Mouse (Mus musculus) heart, embryonic 14.5 days (tissue): ENCODE data around the gene Syna. TPM values are rescaled to one million over a fixed set of nuclear protein-coding genes. Genes with fewer than 3 reads are reported as not detected.

Source experiments
- ATAC-seq: fragments of 200-750 bp; cut with Nextera tagmentation; 2 replicates; pipeline ENCODE4 v1.8.0; 2017; ENCODE audit warnings: low read depth, moderate TSS enrichment; ENCODE audit not compliant: insufficient number of reproducible peaks, insufficient read depth, low FRiP score
- H3K27ac ChIP-seq, 2 experiments: fragments of 200-500 bp in 1 of 2; fragments of 300-500 bp in 1 of 2; sonication (generic) in 1 of 2; replicated peaks in 1 of 2; 2 replicates each; pipeline ENCODE4 v1.5.1; 2012 to 2014; ENCODE audit warnings: low read depth in 2 of 2, low read length in 2 of 2, control low read depth in 1 of 2, mild to moderate bottlenecking in 1 of 2, mixed read lengths in 1 of 2; ENCODE audit not compliant: control insufficient read depth in 1 of 2, insufficient read depth in 1 of 2
- H3K27me3 ChIP-seq: fragments of 300-500 bp; sonication (generic); 2 replicates; pipeline ENCODE4 v1.6.1; 2014; ENCODE audit warnings: mild to moderate bottlenecking, low read length, control low read depth; ENCODE audit not compliant: control insufficient read depth, insufficient read depth
- H3K36me3 ChIP-seq: fragments of 300-500 bp; sonication (generic); 2 replicates; pipeline ENCODE4 v1.6.1; 2014; ENCODE audit warnings: mild to moderate bottlenecking, control low read depth, low read length, mixed read lengths; ENCODE audit not compliant: control insufficient read depth, insufficient read depth
- H3K4me1 ChIP-seq, 2 experiments: fragments of 200-500 bp in 1 of 2; fragments of 300-500 bp in 1 of 2; sonication (generic) in 1 of 2; 2 replicates each; pipeline ENCODE4 v1.6.1; 2012 to 2014; ENCODE audit warnings: low read length in 2 of 2, control low read depth in 1 of 2, mixed read lengths in 1 of 2; ENCODE audit not compliant: control insufficient read depth in 2 of 2, insufficient read depth in 2 of 2
- H3K4me2 ChIP-seq: fragments of 300-500 bp; sonication (generic); 2 replicates; pipeline ENCODE4 v1.6.1; 2014; ENCODE audit warnings: mild to moderate bottlenecking, low read length
- H3K4me3 ChIP-seq, 2 experiments: fragments of 200-500 bp in 1 of 2; fragments of 300-500 bp in 1 of 2; sonication (generic) in 1 of 2; 2 replicates each; pipeline ENCODE4 v1.5.1; 2012 to 2014; ENCODE audit warnings: low read length in 2 of 2, mild to moderate bottlenecking in 2 of 2, control low read depth in 1 of 2, low read depth in 1 of 2, moderate library complexity in 1 of 2; ENCODE audit not compliant: control insufficient read depth in 1 of 2, insufficient read depth in 1 of 2
- H3K9ac ChIP-seq: fragments of 300-500 bp; sonication (generic); 2 replicates; pipeline ENCODE4 v1.6.1; 2014; ENCODE audit warnings: mild to moderate bottlenecking, low read length
- H3K9me3 ChIP-seq: fragments of 300-500 bp; sonication (generic); 2 replicates; pipeline ENCODE4 v1.6.1; 2016; ENCODE audit warnings: low read length, control low read depth; ENCODE audit not compliant: control insufficient read depth
- WGBS: fragments of 180-500 bp; shearing (Covaris S2); extraction: QIAGEN DNeasy Blood & Tissue Kit; methylation state at CpG from one replicate; pipeline ENCODE4 v1.1.7; 2014; 5-methylcytosine and 5-hydroxymethylcytosine counted together
- polyA plus RNA-seq: library from polyadenylated mRNA; unstranded; fragments of >200 nt; fragmentation: Nextera tagmentation; extraction: Ambion mirVana; gene quantifications from 2 replicates; pipeline ENCODE4 v1.2.1, GENCODE M21; 2014

Syna gene
- polyA plus RNA-seq, 1 experiment from 2014 or later = not detected

DNA sequence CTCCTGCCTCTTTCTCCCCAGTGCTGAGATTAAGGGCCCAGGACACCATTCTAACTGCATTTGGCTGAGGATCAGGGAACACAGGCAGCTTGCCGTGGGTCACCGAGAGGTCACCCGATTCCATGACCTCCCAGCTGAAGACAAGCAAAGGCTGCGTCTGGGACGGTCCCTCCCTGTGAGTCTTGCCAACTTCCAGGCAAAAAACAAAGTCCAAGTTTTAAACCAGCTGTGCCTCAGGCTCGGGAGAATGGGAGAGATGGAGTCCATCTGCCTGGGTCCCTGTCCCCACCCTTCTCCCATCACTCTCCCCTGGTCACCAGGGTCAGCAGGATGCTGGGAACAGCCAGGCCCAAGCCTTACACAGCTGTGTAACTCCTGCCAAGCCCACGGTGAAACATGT is 18.3 kb downstream of the Syna start:
- Histone ChIP-seq H3K36me3 (no peaks in the 10 kb centered on the region; the same call in 1 of the 2 replicates), H3K4me1 (peaks cover 16 to 21% of the 10 kb centered on the region in 2 experiments; a peak in 3 of 4 replicates), H3K4me2 (no peak overlapping the region), H3K9me3 (no peaks in the 10 kb centered on the region), H3K4me3 (no peak overlapping the region), H3K27ac (peak overlapping the region; percentile 12 to 45; a peak in 2 of 4 replicates), H3K27me3 (no peaks in the 10 kb centered on the region), H3K9ac (no peak overlapping the region)
- WGBS = 48% methylated on average over 7 of the region's 7 CpGs
- ATAC-seq = no peak

DNA sequence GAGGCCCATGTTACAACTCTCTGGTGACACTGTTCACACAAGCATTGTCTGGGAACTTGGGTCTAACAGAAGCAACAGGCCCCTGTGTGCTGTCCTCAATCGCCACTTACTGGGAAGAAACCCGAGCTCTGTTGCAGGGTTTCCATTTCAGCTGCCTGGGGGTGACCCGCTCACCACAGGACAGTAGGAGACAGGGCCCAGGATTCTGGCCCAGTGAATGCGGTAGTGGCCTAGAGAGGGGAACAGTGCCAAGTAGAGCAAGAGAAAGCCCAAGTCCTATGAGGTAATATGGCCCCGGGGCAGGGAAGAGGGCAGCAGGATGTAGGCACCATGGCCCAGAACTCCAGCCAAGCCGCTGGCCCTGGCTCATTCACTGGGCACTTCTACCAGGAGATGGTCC is 19.1 kb downstream of the Syna start:
- peaks cover 16 to 21% of the 10 kb centered on the region in 2 experiments; a peak in 3 of 4 replicates for H3K4me1 ChIP-seq
- no peak overlapping the region for H3K9ac ChIP-seq
- H3K4me3 ChIP-seq = no peak overlapping the region
- no peak overlapping the region for H3K4me2 ChIP-seq
- peak overlapping the region; percentile 87 to 93 for H3K27ac ChIP-seq
- no peaks in the 10 kb centered on the region; the same call in 1 of the 2 replicates for H3K36me3 ChIP-seq
- H3K9me3 ChIP-seq = no peaks in the 10 kb centered on the region
- no peaks in the 10 kb centered on the region for H3K27me3 ChIP-seq
- ATAC-seq = no peak
- WGBS = 77% methylated on average over 6 of the region's 6 CpGs

DNA sequence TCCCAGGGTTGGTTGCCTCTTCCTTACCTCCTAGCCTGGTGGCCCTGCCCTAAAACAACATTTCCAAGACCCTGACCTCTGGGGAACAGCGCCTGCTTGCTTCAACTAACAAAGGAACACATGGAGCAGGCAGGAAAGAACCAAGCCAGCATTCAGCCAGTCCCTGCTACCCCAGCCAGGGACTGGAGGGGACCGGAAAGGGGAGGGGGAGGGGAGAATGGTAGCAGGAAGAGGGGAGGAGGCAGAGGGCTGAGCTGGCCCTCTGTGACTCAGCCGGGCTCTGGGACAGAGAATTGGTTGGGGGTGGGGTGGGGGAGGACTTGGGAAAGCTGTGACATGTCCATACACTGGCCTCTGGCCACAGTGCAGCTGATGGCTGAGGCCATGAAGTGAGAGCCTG is 20.1 kb downstream of the Syna start:
- WGBS = 10% methylated on average over 2 of the region's 3 CpGs
- ATAC-seq = peak; percentile 82
- Histone ChIP-seq H3K36me3 (no peaks in the 10 kb centered on the region; the same call in 1 of the 2 replicates), H3K9ac (peak overlapping the region; percentile 25; the same call in 1 of the 2 replicates), H3K4me1 (peaks cover 14 to 21% of the 10 kb centered on the region in 2 experiments; a peak in 3 of 4 replicates), H3K4me2 (peak overlapping the region; percentile 23; the same call in 1 of the 2 replicates), H3K9me3 (no peaks in the 10 kb centered on the region), H3K4me3 (no peak overlapping the region), H3K27me3 (no peaks in the 10 kb centered on the region), H3K27ac (peak overlapping the region; percentile 87 to 93)

DNA sequence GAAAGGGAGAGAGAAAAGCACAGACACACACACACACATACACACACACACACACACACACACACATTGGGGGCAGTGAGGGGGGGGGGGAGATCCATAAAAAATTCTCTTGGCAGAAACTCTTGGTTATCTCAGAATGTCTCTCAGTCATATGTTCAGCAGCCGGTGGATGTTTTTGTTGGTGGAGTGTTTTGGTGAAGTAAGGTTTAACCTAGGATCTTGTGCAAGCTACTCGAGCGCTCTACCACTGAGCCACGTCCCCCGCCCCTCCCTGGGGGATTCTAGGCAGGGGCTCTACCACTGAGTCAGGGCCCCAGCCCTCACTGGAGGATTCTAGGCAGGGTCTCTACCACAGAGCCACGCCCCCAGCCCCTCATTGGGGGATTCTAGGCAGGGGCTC is 23.9 kb downstream of the Syna start:
- no peak for ATAC-seq
- no peak overlapping the region for H3K9ac ChIP-seq
- peaks cover 17% of the 10 kb centered on the region for H3K36me3 ChIP-seq

DNA sequence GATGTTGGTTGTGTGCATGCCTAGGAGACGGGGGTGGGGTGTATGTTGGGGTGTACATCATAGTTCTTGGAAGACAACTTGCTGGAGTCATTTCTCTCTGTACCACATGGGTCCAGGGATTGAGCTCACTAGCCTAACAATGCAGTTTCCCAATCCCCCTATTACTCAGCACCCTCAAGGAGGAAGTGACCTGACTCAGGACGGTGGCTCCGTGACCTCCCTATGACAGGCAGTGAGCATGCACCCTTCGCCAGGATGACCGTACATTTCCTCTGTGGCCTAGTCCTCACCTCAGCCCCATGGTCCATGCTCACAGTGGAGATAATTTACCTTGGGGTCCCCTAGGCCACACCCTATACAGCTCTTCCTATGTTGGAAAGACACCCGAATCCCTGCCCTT is 27.6 kb downstream of the Syna start:
- Histone ChIP-seq H3K4me3 (no peak overlapping the region), H3K27me3 (no peaks in the 10 kb centered on the region), H3K4me2 (no peak overlapping the region), H3K9ac (no peak overlapping the region), H3K9me3 (no peaks in the 10 kb centered on the region), H3K36me3 (peaks cover 17% of the 10 kb centered on the region), H3K4me1 (peaks cover 2 to 4% of the 10 kb centered on the region in 2 experiments; a peak in 1 of 4 replicates), H3K27ac (no peak overlapping the region)
- 88% methylated on average over 6 of the region's 6 CpGs for WGBS
- no peak for ATAC-seq

More for the DNA sequence above, 23.9 kb downstream of the Syna start:
- Histone ChIP-seq H3K27me3 (no peaks in the 10 kb centered on the region), H3K4me2 (no peak overlapping the region), H3K4me3 (no peak overlapping the region), H3K9me3 (no peaks in the 10 kb centered on the region), H3K4me1 (peaks cover 8 to 9% of the 10 kb centered on the region in 2 experiments; a peak in 2 of 4 replicates), H3K27ac (no peak overlapping the region)
- 74% methylated on average over 6 of the region's 6 CpGs for WGBS

DNA sequence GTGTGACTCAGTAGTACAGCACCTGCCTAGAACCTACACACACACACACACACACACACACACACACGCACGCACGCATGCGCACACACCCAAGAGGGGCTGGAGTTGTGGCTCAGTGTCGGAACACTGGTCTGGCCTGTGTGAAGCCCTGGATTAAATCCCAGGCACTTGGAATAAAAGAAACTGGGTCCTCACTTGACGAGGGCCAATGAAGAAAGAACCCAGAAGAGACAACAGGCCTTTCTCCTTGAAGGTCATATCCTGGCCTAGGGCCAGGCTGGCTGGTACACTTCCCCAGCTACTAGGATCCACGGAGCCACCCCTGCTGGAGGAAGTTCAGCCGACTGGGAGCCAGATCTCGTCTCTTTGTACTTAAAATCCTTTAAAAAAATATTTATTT is 28.4 kb downstream of the Syna start:
- Histone ChIP-seq H3K4me1 (peaks cover 2 to 4% of the 10 kb centered on the region in 2 experiments; a peak in 1 of 4 replicates), H3K9me3 (no peaks in the 10 kb centered on the region), H3K27me3 (no peaks in the 10 kb centered on the region), H3K9ac (no peak overlapping the region), H3K36me3 (peaks cover 17% of the 10 kb centered on the region), H3K27ac (no peak overlapping the region), H3K4me2 (no peak overlapping the region), H3K4me3 (no peak overlapping the region)
- ATAC-seq = no peak
- WGBS = 83% methylated on average over 9 of the region's 9 CpGs

DNA sequence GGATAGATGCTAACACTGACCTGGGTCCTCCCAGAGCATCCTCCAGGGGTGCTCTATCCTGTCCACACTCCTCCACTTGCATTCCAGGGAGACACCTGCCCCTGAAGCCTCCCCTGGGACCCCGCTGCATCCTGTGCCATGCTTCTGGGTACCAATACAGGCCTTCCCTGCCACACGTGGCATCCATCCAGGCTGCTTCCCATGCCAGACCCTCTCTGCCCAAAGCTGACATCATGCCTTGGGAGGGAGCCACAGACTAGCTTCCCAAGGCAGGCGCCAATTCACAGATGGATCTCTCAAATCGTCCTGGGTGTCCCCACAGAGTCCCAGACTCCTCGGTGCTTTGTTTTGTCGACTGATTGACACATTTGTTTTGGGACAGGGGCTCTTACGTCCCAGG is 29.1 kb downstream of the Syna start:
- H3K27me3 ChIP-seq = no peaks in the 10 kb centered on the region
- peaks cover 2 to 4% of the 10 kb centered on the region in 2 experiments; a peak in 1 of 4 replicates for H3K4me1 ChIP-seq
- H3K9me3 ChIP-seq = no peaks in the 10 kb centered on the region
- no peak for ATAC-seq
- no peak overlapping the region for H3K4me2 ChIP-seq
- H3K9ac ChIP-seq = no peak overlapping the region
- H3K36me3 ChIP-seq = peaks cover 17% of the 10 kb centered on the region
- H3K4me3 ChIP-seq = no peak overlapping the region
- WGBS = 72% methylated on average over 7 of the region's 7 CpGs
- no peak overlapping the region for H3K27ac ChIP-seq

DNA sequence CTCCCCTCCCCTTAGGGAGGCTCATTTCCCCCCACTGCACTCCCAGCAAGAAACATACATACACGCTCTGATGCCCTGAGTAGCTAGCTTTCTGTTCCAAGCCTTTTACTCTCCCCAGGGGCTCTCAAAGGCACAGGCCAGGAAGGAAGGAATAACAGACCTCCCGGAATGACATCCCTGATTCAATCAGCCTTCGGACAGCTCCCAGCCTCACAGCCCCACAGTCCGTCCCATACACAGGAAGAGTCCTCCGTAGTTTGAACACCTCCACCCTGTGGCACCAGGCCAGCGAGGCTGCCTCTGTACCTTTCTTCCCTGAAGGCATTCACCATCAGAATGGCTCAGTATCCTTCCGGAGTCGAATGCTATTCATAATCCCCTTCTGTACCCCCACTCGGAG is 31.5 kb downstream of the Syna start:
- H3K9me3 ChIP-seq = no peaks in the 10 kb centered on the region

More for the DNA sequence above, 31.5 kb downstream of the Syna start:
- no peak overlapping the region for H3K4me2 ChIP-seq
- no peak overlapping the region for H3K9ac ChIP-seq
- no peaks in the 10 kb centered on the region for H3K27me3 ChIP-seq
- no peak overlapping the region for H3K27ac ChIP-seq
- H3K4me3 ChIP-seq = no peak overlapping the region
- no peak for ATAC-seq
- 21% methylated on average over 9 of the region's 9 CpGs for WGBS
- H3K4me1 ChIP-seq = peaks cover 2 to 4% of the 10 kb centered on the region in 2 experiments; a peak in 1 of 4 replicates
- peaks cover 4% of the 10 kb centered on the region; the same call in 1 of the 2 replicates for H3K36me3 ChIP-seq
